Mouse (Mus musculus): ENCODE data around the gene Tas2r143.

The Tas2r143 gene

GRCm38 (mm10) chr6:42398285-42398684 lies 1.8 kb upstream of the Tas2r143 start:
- DNase-seq (ENCODE audit: low spot score) = no peak

- DNase-seq (ENCODE audit: low spot score) = no peak
Observed at GRCm38 (mm10) chr6:42398998-42399397, 1.0 kb upstream of the Tas2r143 start.

GRCm38 (mm10) chr6:42405134-42405533 lies 5.1 kb downstream of the Tas2r143 start, which contains the start of gene Tas2r135:
Gene Tas2r135 (plus strand): TSS chr6:42405434.
- DNase-seq (ENCODE audit: low spot score) = no peak

GRCm38 (mm10) chr6:42419443-42419842 lies 19.4 kb downstream of the Tas2r143 start:
- DNase-seq (ENCODE audit: low spot score) = peak; percentile 36

GRCm38 (mm10) chr6:42421439-42421838 lies 21.4 kb downstream of the Tas2r143 start:
- DNase-seq (ENCODE audit: low spot score) = peak; percentile 29

- no peak for DNase-seq (ENCODE audit: low spot score)
Observed at GRCm38 (mm10) chr6:42424472-42424871, 24.4 kb downstream of the Tas2r143 start.

- no peak for DNase-seq (ENCODE audit: low spot score)
Observed at GRCm38 (mm10) chr6:42426337-42426736, 26.3 kb downstream of the Tas2r143 start.

- peak; percentile 77 for DNase-seq (ENCODE audit: low spot score)
Observed at GRCm38 (mm10) chr6:42433554-42433953, 33.5 kb downstream of the Tas2r143 start.

GRCm38 (mm10) chr6:42434446-42434845 lies 34.4 kb downstream of the Tas2r143 start, which contains the start of gene Tas2r126:
Gene Tas2r126 (plus strand): TSS chr6:42434535.
- no peak for DNase-seq (ENCODE audit: low spot score)

GRCm38 (mm10) chr6:42435490-42435889 lies 35.5 kb downstream of the Tas2r143 start:
- DNase-seq (ENCODE audit: low spot score) = no peak

- no peak for DNase-seq (ENCODE audit: low spot score)
Observed at GRCm38 (mm10) chr6:42441395-42441794, 41.4 kb downstream of the Tas2r143 start.

GRCm38 (mm10) chr6:42444491-42444890 lies 44.5 kb downstream of the Tas2r143 start:
- DNase-seq (ENCODE audit: low spot score) = no peak

- no peak for DNase-seq (ENCODE audit: low spot score)
Observed at GRCm38 (mm10) chr6:42447381-42447780, 47.3 kb downstream of the Tas2r143 start.
